Mouse (Mus musculus): ENCODE data around the gene Naa80.

DNA sequence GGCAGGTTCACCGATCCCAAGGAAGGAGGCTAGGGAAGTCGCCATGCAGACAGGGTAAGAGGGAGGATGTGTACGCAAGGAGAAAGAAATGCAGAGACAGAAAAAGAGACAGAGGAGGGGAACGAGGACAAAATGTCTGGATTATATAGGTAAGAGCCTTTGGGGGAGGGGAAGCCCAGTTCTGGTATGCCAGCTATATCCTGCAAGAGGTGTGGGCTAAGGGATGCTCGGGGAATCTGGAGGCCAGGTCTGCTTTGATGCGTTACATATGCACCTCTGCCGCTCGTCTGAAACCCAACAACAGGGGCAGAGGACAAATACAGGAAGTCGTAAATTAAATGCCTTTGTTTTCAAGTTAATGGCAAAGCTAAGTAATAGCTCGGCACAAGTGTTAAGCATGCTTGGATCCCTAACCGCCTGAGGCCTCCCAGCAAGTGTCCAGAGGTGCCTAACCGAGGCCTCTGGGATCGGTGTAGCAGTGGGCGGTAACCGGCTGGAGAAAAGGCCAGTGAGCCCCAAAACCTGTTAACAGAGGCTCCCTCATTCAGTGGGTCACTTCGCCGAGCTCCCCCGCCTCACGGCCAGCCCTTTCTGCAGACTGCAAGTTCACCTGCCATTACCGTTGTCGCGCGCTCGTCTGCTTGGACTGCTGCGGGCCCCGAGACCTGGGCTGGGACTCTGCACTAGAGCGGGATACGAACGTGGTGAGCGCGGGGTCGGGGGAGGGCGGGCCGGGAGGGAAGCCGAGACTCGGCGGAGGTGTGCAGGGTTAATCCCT, 25.0 kb upstream of the Naa80 start:
- TF ChIP-seq POLR2A (IDR thresholded peaks at IDR 0.05; ENCODE audit: extremely low read depth, insufficient read depth, low read length) (no peak), CTCF (IDR thresholded peaks at IDR 0.05; ENCODE audit: low read depth, low read length) (no peak)
